Mouse (Mus musculus): ENCODE measurements around the gene Slc25a3. TPM values are rescaled to one million over a fixed set of nuclear protein-coding genes. Genes with fewer than 3 reads are reported as not detected.

Slc25a3 gene
- total RNA-seq (2021): 1,000 to 10,000 TPM; 1,039 to 1,209 TPM
- long read RNA-seq, experiment 1, transcript Slc25a3-204 (5 exons, 891 nt): minor isoform, 7 of 796 reads
- long read RNA-seq, experiment 1, transcript Slc25a3-206 (8 exons, 1,341 nt): major isoform, 669 of 796 reads
- long read RNA-seq, experiment 1, transcript Slc25a3-201 (8 exons, 1,612 nt): minor isoform, 14 of 796 reads
- long read RNA-seq, experiment 1, partial matches to known transcripts: 53 of 796 reads
- long read RNA-seq, experiment 1, other reads (novel, unspliced or antisense): 52 of 796 reads
- long read RNA-seq, experiment 2, transcript Slc25a3-201 (8 exons, 1,612 nt): minor isoform, 16 of 617 reads
- long read RNA-seq, experiment 2, transcript Slc25a3-206 (8 exons, 1,341 nt): major isoform, 526 of 617 reads
- long read RNA-seq, experiment 2, partial matches to known transcripts: 36 of 617 reads
- long read RNA-seq, experiment 2, other reads (novel, unspliced or antisense): 35 of 617 reads

GRCm38 (mm10) chr10:91123828-91124822 lies at the start of gene Slc25a3:
Gene Slc25a3, minus strand, starts transcription at chr10:91124059.
- DNase-seq (ENCODE audit: low spot score): peak; percentile 98

DNA sequence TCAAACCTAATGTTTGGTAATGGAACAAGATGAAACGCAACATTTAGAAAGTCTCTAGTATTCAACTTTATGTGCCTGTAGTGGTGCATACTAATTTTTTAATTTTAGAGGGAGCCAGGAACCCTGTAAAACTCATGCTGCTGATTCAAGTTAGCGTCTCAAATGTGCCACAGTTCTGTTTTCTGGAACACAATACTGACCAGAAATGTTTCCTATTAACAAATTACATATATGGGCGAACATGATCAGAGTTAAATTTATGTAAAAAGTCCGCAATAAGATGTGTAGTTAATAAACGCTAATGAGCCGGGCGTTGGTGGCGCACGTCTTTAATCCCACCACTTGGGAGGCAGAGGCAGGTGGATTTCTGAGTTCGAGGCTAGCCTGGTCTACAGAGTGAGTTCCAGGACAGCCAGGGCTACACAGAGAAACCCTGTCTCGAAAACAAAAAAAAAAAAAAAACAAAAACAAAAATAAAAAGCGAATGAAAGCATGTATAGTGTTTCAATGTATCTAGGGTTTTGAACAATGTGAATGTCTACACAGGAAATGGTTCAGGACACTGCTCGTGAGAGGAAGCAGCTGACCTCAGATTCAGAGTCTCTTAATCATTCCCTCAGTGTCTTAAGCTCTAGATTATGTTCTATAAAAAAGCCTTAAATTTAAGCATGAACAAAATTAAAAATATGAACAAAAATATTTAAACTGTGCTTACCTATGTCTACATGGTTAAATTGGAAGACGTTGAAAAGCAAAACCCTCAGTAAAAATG lies 48.7 kb upstream of the Slc25a3 start:
- no peak for DNase-seq (ENCODE audit: low spot score)

- DNase-seq (ENCODE audit: low spot score): peak; percentile 92
Observed at GRCm38 (mm10) chr10:91171455-91172328, 47.8 kb upstream of the Slc25a3 start.

DNA sequence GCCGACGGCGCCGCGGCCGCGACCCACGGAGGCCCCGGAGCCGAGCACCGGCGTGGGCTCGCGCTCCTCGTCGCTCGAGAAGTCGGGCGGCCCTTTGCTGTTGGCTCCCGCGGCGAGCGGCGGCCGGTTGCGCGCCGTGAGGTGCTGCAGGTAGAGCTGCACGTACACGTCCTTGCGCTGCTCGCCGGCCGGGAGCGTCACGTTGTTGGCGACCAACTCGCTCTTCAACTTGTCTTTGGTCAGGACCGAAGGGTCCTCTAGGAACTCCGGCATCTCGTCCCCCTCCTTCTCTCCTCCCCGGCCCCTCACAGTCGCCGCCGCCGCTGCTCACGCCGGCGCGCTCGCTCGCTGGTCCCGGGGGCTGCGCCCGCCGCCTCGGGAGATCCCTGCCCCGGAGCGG lies 47.2 kb upstream of the Slc25a3 start:
- no peak for DNase-seq (ENCODE audit: low spot score)

GRCm38 (mm10) chr10:91170143-91170941 lies 46.5 kb upstream of the Slc25a3 start:
- peak; percentile 88 for DNase-seq (ENCODE audit: low spot score)

DNA sequence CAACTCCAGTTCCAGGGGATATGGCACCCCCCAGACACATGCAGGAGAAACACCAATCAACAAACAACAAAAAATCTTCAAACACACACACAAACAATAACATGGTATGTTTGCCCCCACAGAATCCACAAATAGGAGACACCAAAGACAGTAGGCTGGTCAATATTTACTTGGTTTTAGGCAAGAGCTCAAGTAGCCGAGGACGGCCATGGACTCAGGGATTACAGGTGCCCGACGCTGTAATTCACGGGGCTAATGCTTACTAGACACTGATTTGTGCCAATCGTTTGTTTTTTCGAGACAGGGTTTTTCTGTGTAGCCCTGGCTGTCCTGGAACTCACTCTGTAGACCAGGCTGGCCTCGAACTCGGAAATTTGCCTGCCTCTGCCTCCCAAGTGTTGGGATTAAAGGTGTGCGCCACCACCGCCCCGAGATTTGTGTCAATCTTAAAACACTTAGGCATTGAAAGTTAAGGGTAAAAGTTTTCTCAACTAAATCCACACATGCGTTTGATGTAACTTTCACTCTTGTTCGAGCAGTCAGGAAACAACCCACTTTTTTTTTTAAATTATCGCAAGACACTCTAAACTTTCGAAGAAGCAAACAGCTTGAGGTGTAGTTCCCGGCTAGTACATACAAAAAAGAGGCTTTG lies 45.7 kb upstream of the Slc25a3 start:
- DNase-seq (ENCODE audit: low spot score): no peak

DNA sequence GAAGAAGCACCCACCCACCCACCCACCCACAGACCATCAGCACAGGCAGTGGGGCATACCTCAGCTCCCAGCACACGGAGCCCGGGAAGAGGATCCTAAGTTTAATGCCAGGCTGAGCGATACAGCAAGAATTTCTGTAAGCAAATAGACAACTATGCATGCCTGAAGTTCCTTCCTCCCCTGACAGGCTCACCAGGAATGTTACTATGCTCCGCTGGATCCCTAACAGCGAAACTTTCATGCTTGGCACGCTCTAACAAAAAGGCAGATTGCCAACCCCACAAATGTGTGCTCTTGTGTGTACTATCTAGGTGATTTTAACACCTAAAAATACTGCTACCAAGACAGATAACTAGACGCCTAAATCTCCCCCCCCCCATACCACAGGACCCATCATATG lies 43.5 kb upstream of the Slc25a3 start:
- no peak for DNase-seq (ENCODE audit: low spot score)

- peak; percentile 77 for DNase-seq (ENCODE audit: low spot score)
Observed at GRCm38 (mm10) chr10:91166890-91167289, 43.0 kb upstream of the Slc25a3 start.

GRCm38 (mm10) chr10:91165850-91166249 lies 42.0 kb upstream of the Slc25a3 start:
- no peak for DNase-seq (ENCODE audit: low spot score)

- DNase-seq (ENCODE audit: low spot score): peak; percentile 66
Observed at GRCm38 (mm10) chr10:91164491-91164890, 40.6 kb upstream of the Slc25a3 start.

DNA sequence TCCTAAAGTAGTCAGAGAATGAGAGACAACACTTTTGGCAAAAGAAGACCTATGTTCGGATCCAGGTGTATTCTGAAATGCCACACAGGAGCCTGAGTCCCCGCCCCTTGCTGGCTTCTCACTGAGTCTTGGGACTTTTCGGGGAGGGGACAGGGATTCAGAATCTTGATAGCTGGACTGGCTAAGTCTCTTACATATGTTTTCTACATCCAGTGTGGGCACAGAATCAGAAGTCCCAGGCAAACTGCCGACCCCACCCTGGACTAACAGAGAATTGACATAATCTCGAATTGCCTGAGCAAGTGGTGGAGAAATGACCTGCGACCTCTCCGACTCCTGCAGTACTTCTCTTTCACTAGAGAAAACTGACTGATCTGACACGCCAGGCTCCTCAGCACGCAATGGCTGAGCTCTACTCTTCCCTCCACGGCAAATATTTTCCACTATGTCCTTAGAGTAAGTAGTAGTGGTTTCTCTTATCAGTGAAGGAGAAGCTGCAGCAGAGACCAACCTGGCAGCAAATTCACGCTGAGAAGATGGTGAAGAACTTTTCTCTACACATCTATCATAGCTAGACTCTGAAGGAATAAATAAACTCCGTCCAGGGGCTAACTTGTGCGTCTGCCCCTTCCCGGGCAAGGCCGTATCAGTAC lies 38.8 kb upstream of the Slc25a3 start:
- DNase-seq (ENCODE audit: low spot score): no peak

DNA sequence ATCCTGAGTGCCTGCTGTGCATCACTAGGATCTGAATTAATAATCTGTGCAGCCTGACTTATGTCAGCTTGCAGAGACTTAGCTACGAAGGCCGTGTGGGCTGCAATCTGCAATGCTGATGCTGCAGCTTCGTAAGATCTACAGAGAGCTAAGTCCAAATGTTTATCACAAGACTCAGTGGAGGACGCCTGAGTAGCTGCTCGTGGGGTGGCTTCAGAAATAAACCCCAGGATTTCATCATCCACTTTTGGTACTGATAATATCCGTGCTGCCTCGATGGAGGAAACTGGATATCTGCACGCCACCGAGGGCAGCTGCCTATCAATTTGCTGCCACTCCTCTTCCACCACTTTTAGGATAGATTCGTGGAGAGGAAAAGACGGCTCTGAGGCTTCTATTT lies 38.2 kb upstream of the Slc25a3 start:
- DNase-seq (ENCODE audit: low spot score): peak; percentile 30

- no peak for DNase-seq (ENCODE audit: low spot score)
Observed at GRCm38 (mm10) chr10:91161006-91161405, 37.1 kb upstream of the Slc25a3 start.

DNA sequence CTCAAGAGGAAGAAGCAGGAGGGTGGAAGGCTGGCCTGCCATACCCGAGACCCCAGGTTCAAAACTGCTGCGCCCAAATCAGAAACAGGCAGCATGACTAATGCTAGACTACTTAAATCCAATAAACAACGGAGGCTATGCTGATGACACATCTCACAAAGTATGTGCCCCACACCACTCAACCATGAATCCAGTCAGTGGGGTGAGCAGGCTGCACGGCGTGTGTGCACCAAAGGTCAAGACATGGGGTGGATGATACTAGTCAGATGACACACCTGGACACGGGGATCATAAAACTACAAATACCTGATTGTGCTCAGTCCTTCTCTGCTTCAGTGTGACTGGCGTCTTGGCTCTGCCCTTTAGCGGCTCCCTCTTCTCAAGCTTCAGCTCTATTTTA lies 34.6 kb upstream of the Slc25a3 start:
- peak; percentile 36 for DNase-seq (ENCODE audit: low spot score)

DNA sequence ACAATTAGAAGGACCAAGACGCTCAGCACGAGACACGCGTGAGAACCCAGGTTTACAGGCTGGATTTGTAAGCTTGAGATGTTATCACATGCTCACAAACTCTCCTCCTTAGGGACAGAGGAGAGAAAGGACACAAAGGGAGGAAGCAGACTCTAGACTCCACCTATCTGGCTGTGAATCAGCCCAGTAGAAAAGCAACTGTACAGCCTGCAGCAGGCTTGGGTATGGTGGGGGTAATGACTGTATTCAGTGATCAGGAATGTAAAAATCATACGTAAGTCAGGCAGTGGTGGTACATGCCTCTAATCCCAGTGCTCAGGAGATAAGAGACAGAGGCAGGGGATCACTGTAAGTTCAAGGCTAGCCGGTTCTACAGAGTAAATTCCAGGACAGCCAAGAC lies 32.5 kb upstream of the Slc25a3 start:
- no peak for DNase-seq (ENCODE audit: low spot score)

DNA sequence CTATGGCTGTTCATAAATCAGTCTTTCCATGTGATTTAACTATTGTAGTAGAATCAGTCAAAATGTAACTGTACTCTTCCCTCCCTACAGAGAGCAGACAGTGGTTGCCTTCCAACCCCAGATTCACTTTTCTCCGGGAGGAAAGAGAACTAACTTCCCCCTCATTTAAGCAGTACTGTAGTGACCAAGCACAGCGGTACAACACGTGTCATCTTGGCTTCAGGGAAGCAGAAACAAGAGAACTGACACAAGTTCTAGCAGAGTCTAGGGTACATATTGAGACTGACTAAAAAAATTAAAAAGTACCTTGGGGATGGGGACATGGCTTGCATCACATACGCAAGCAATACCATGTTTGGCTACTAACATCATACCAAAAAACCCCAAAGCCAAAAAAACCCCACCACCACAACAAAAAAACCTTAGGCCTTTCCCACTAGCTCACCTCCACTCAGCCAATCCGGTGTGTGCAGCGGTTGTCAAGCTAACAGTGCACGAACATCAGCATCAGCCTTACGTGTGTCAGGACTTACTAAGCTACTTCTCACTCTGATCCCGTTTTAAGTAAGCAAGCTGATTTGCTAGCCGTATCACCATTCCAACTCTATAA lies 30.1 kb upstream of the Slc25a3 start:
- DNase-seq (ENCODE audit: low spot score): no peak

GRCm38 (mm10) chr10:91145413-91145812 lies 21.6 kb upstream of the Slc25a3 start:
- DNase-seq (ENCODE audit: low spot score): no peak
